Comparison of ENCODE assay signal across 29 mouse cellular contexts in genomic region chr5:135238832-135239231, GRCm38 (mm10). TPM values are rescaled to one million over a fixed set of nuclear protein-coding genes. Genes with fewer than 3 reads are reported as not detected.
A peak's percentile ranks its signal among the peaks of the same experiment; 100 is the strongest.
DNase-seq lines count a peak whose midpoint lies in the region; ATAC-seq and TF ChIP-seq lines count a peak whose summit lies in the region.
"Had no signal": no experiment of that assay in that cellular context is flagged by ENCODE, and none has a peak within 500 bp of the region (broad histone marks: within the 10 kb centered on the region; RNA-seq: fewer than 3 reads in every experiment).

No protein-coding gene starts in this region.

- H3K9me3 ChIP-seq in kidney, postnatal 0 days (replicated peaks; ENCODE audit: low read length), result no peaks in the 10 kb centered on the region
- H3K9me3 ChIP-seq in lung, postnatal 0 days (ENCODE audit: low read length), result no peaks in the 10 kb centered on the region
- H3K9me3 ChIP-seq: hindbrain, embryonic 15.5 days; limb, embryonic 10.5 days; limb, embryonic 15.5 days; midbrain, embryonic 15.5 days; neural tube, embryonic 12.5 days had no signal

- TF ChIP-seq EP300 in heart, adult 2 months (IDR thresholded peaks at IDR 0.05; ENCODE audit: insufficient read depth, low read depth, low read length), result no peak
- no peak for TF ChIP-seq EP300 in lung, postnatal 0 days (IDR thresholded peaks at IDR 0.05)

- H3K4me2 ChIP-seq in kidney, postnatal 0 days (ENCODE audit: low read length), result no peak overlapping the region
- no peak overlapping the region for H3K4me2 ChIP-seq in lung, postnatal 0 days (replicated peaks; ENCODE audit: low read depth, low read length)
- H3K4me2 ChIP-seq: hindbrain, embryonic 15.5 days; limb, embryonic 15.5 days; midbrain, embryonic 15.5 days; neural tube, embryonic 12.5 days had no signal

- no peak overlapping the region for H3K27ac ChIP-seq in heart, adult 2 months
- no peak overlapping the region for H3K27ac ChIP-seq in kidney, postnatal 0 days
- no peak overlapping the region for H3K27ac ChIP-seq in lung, postnatal 0 days (ENCODE audit: low read length)
- H3K27ac ChIP-seq in cortical plate, adult 2 months (ENCODE audit: insufficient read depth, low read length), result no peak overlapping the region
- H3K27ac ChIP-seq: hindbrain, embryonic 15.5 days; limb, embryonic 10.5 days; limb, embryonic 15.5 days; liver, embryonic 14.5 days; macrophage; midbrain, embryonic 15.5 days; neural tube, embryonic 12.5 days had no signal

- no peaks in the 10 kb centered on the region for H3K79me2 ChIP-seq in heart, adult 2 months (replicated peaks; ENCODE audit: control insufficient read depth, insufficient read depth, low read length)

- peak; percentile 50 for TF ChIP-seq CTCF in heart, adult 2 months (IDR thresholded peaks at IDR 0.05)
- TF ChIP-seq CTCF in kidney, postnatal 0 days (IDR thresholded peaks at IDR 0.05; ENCODE audit: low read depth), result peak; percentile 53
- TF ChIP-seq CTCF in lung, postnatal 0 days (IDR thresholded peaks at IDR 0.05), result peak; percentile 40
- no peak for TF ChIP-seq CTCF in lung, adult 2 months (IDR thresholded peaks at IDR 0.05; ENCODE audit: insufficient read depth, low read length)
- peak; percentile 26; the same call in 1 of the 2 replicates for TF ChIP-seq CTCF in cortical plate, adult 2 months (IDR thresholded peaks at IDR 0.05; ENCODE audit: extremely low read depth, insufficient read depth, low read length)

- WGBS in heart, adult 2 months, result 77% methylated on average over 2 of the region's 2 CpGs
- WGBS in kidney, postnatal 0 days, result 82% methylated on average over 2 of the region's 2 CpGs
- WGBS in lung, postnatal 0 days, result 89% methylated on average over 2 of the region's 2 CpGs
- WGBS in lung, adult 2 months, result 83% methylated on average over 2 of the region's 2 CpGs

- DNase-seq in heart, adult 2 months, result no peak
- no peak for DNase-seq in heart, postnatal 14 days
- DNase-seq in kidney, postnatal 0 days (ENCODE audit: low spot score), result peak; percentile 7
- no peak for DNase-seq in kidney, postnatal 25 days
- DNase-seq in lung, postnatal 0 days (ENCODE audit: low spot score), result no peak
- DNase-seq in lung, adult 2 months, result no peak
- no peak for DNase-seq in urinary bladder, postnatal 14 days (ENCODE audit: low spot score)
- DNase-seq: adrenal gland, postnatal 25 days; cerebellum, adult 18-20 months; cerebellum, postnatal 14 days; heart, postnatal 4 days; kidney, adult 9 months; kidney, postnatal 14 days; right cerebral cortex, adult 18-20 months; spleen, adult 18-20 months; thymus, adult 2 months; thymus, postnatal 36 days had no signal

- H3K4me1 ChIP-seq in heart, adult 2 months (ENCODE audit: control insufficient read depth, insufficient read depth, low read length), result peaks cover 2% of the 10 kb centered on the region; the same call in 1 of the 2 replicates
- no peaks in the 10 kb centered on the region for H3K4me1 ChIP-seq in kidney, postnatal 0 days (replicated peaks; ENCODE audit: insufficient read depth, low read length)
- H3K4me1 ChIP-seq in lung, postnatal 0 days (ENCODE audit: insufficient read depth, low read depth, low read length), result no peaks in the 10 kb centered on the region
- H3K4me1 ChIP-seq in lung, adult 2 months (ENCODE audit: control insufficient read depth, insufficient read depth, low read length), result no peaks in the 10 kb centered on the region
- H3K4me1 ChIP-seq in cortical plate, adult 2 months (ENCODE audit: control insufficient read depth, insufficient read depth, low read length), result no peaks in the 10 kb centered on the region
- H3K4me1 ChIP-seq: hindbrain, embryonic 15.5 days; limb, embryonic 10.5 days; limb, embryonic 15.5 days; midbrain, embryonic 15.5 days; neural tube, embryonic 12.5 days had no signal

- ATAC-seq in kidney, postnatal 0 days (replicated peaks; ENCODE audit: low FRiP score, low read depth), result no peak
- no peak for ATAC-seq in lung, postnatal 0 days
- ATAC-seq: CD4-positive, CD25-positive, alpha-beta regulatory T cell, adult 4 months; forebrain, embryonic 14.5 days; intestine, embryonic 16.5 days; midbrain, embryonic 15.5 days had no signal

- TF ChIP-seq POLR2A in heart, adult 2 months (IDR thresholded peaks at IDR 0.05; ENCODE audit: insufficient read depth, low read depth, low read length), result no peak
- no peak for TF ChIP-seq POLR2A in lung, adult 2 months (IDR thresholded peaks at IDR 0.05; ENCODE audit: borderline replicate concordance, extremely low read depth, low read depth, low read length)
- no peak for TF ChIP-seq POLR2A in cortical plate, adult 2 months (IDR thresholded peaks at IDR 0.05; ENCODE audit: extremely low read depth, insufficient read depth, low read length)

- H3K27me3 ChIP-seq in heart, adult 2 months (ENCODE audit: control insufficient read depth, insufficient read depth, low read length), result no peaks in the 10 kb centered on the region
- H3K27me3 ChIP-seq in kidney, postnatal 0 days (ENCODE audit: insufficient read depth, low read length), result no peaks in the 10 kb centered on the region
- H3K27me3 ChIP-seq in lung, postnatal 0 days (replicated peaks; ENCODE audit: insufficient read depth, low read length), result no peaks in the 10 kb centered on the region
- H3K27me3 ChIP-seq: hindbrain, embryonic 15.5 days; limb, embryonic 15.5 days; midbrain, embryonic 15.5 days; neural tube, embryonic 12.5 days had no signal

- intact Hi-C loops in heart, adult 2 months (cut with DNase I), result loop anchor here (5.0 kb wide), 1 partner anchor 98 kb away; no protein-coding TSS in a partner anchor
- intact Hi-C loops in heart, postnatal 14 days (cut with DNase I), result loop anchor here (5.0 kb wide), 1 partner anchor 98 kb away; no protein-coding TSS in a partner anchor

- no peak overlapping the region for H3K4me3 ChIP-seq in heart, adult 2 months
- H3K4me3 ChIP-seq in kidney, postnatal 0 days (replicated peaks; ENCODE audit: low read depth, low read length), result no peak overlapping the region
- no peak overlapping the region for H3K4me3 ChIP-seq in lung, postnatal 0 days (ENCODE audit: low read depth, low read length)
- no peak overlapping the region for H3K4me3 ChIP-seq in lung, adult 2 months (replicated peaks; ENCODE audit: extremely low read depth, low read depth, low read length)
- no peak overlapping the region for H3K4me3 ChIP-seq in cortical plate, adult 2 months (ENCODE audit: insufficient read depth, low read length)
- H3K4me3 ChIP-seq: hindbrain, embryonic 15.5 days; limb, embryonic 10.5 days; limb, embryonic 15.5 days; midbrain, embryonic 15.5 days; myocyte; neural tube, embryonic 12.5 days had no signal

- peaks cover 12% of the 10 kb centered on the region for H3K36me3 ChIP-seq in heart, adult 2 months (ENCODE audit: control insufficient read depth, insufficient read depth, low read length)
- peaks cover 83% of the 10 kb centered on the region for H3K36me3 ChIP-seq in kidney, postnatal 0 days (ENCODE audit: insufficient read depth, low read length)
- peaks cover 56% of the 10 kb centered on the region for H3K36me3 ChIP-seq in lung, postnatal 0 days (ENCODE audit: insufficient read depth, low read length)

- H3K9ac ChIP-seq in heart, adult 2 months (ENCODE audit: low read depth, low read length), result no peak overlapping the region
- H3K9ac ChIP-seq in kidney, postnatal 0 days (ENCODE audit: low read depth, low read length), result no peak overlapping the region
- no peak overlapping the region for H3K9ac ChIP-seq in lung, postnatal 0 days (replicated peaks; ENCODE audit: low read depth)
- H3K9ac ChIP-seq: hindbrain, embryonic 15.5 days; limb, embryonic 15.5 days; liver, embryonic 14.5 days; midbrain, embryonic 15.5 days; neural tube, embryonic 12.5 days had no signal

RNA-seq across cellular contexts. Expression of gene Fzd9, which starts 12.2 kb away (rescaled TPM):
- 1 to 10 TPM in 1 of 2 experiments, under 1 TPM in 1; 0.78 to 1.3 TPM for total RNA-seq in heart, adult 2 months (2021)
- 1.8 TPM in 2 replicates for polyA plus RNA-seq in heart, adult 2 months (2012; rRNA removed)
- under 1 TPM; 0.29 to 0.55 TPM for total RNA-seq in heart, postnatal 14 days (2021)
- polyA plus RNA-seq in kidney, postnatal 0 days (2015; fragmentation: Nextera tagmentation; extraction: Ambion mirVana), result 0.65 and 0.93 TPM in 2 replicates
- 0.19 and 0.33 TPM in 2 replicates for polyA plus RNA-seq in lung, postnatal 0 days (2015; fragmentation: Nextera tagmentation; extraction: Ambion mirVana)
- polyA plus RNA-seq in lung, adult 2 months (2012; rRNA removed), result 0.22 and 0.95 TPM in 2 replicates
- polyA plus RNA-seq in cortical plate, adult 2 months (2012; rRNA removed), result 5.5 and 6.0 TPM in 2 replicates
- polyA plus RNA-seq: CD4-positive, CD25-positive, alpha-beta regulatory T cell, adult 4 months; macrophage had no signal

RNA-seq across cellular contexts. Expression of gene Baz1b, which starts 51.8 kb away (rescaled TPM):
- 10 to 100 TPM; 42.3 to 46.1 TPM for total RNA-seq in heart, adult 2 months (2021)
- 13.9 and 20.8 TPM in 2 replicates for polyA plus RNA-seq in heart, adult 2 months (2012; rRNA removed)
- 10 to 100 TPM; 43.1 to 44.9 TPM for total RNA-seq in heart, postnatal 14 days (2021)
- polyA plus RNA-seq in kidney, postnatal 0 days (2015; fragmentation: Nextera tagmentation; extraction: Ambion mirVana), result 22.6 and 22.9 TPM in 2 replicates
- 14.6 and 19.2 TPM in 2 replicates for polyA plus RNA-seq in lung, postnatal 0 days (2015; fragmentation: Nextera tagmentation; extraction: Ambion mirVana)
- polyA plus RNA-seq in lung, adult 2 months (2012; rRNA removed), result 22.2 and 23.4 TPM in 2 replicates
- 58.4 and 61.7 TPM in 2 replicates for polyA plus RNA-seq in cortical plate, adult 2 months (2012; rRNA removed)
